Mouse (Mus musculus): ENCODE measurements at regions not wholly inside any gene's neighbourhood (a gene's known extent, or its start where the extent isn't known, plus 50 kb on each side); places are given as distances from the start of the nearest gene placed in this dataset.

- Histone ChIP-seq H3K79me2 (ENCODE audit: control insufficient read depth, insufficient read depth, low read length, poor library complexity) (no peaks in the 10 kb centered on the region), H3K4me3 (ENCODE audit: control insufficient read depth in 1 of 2, insufficient read depth in 1 of 2, low read depth in 2 of 2, low read length in 2 of 2) (no peak overlapping the region), H3K9ac (ENCODE audit: control insufficient read depth, low read depth, low read length, poor library complexity, severe bottlenecking) (no peak overlapping the region), H3K9me3 (replicated peaks; ENCODE audit: insufficient read depth, low read length) (no peaks in the 10 kb centered on the region), H3K36me3 (ENCODE audit: control insufficient read depth in 1 of 2, insufficient read depth in 2 of 2, low read length in 2 of 2) (no peaks in the 10 kb centered on the region), H3K4me1 (ENCODE audit: control insufficient read depth in 1 of 2, insufficient read depth in 2 of 2, low read length in 2 of 2) (no peaks in the 10 kb centered on the region), H3K27me3 (ENCODE audit: control insufficient read depth in 1 of 2, insufficient read depth in 2 of 2, low read length in 2 of 2) (no peaks in the 10 kb centered on the region), H3K27ac (ENCODE audit: control insufficient read depth, low read depth, low read length) (no peak overlapping the region)
- DNase-seq (ENCODE audit: low read depth, low spot score) = no peak
- TF ChIP-seq ZNF384 (IDR thresholded peaks at IDR 0.05; ENCODE audit: low read depth, low read length) = no peak
- no peak for TF ChIP-seq SMC3 (IDR thresholded peaks at IDR 0.05; ENCODE audit: low read depth, low read length)
- no peak for TF ChIP-seq TAL1 (IDR thresholded peaks at IDR 0.05; ENCODE audit: low read length)
- no peak for TF ChIP-seq POLR2AphosphoS2 (IDR thresholded peaks at IDR 0.05; ENCODE audit: low read length)
- TF ChIP-seq GABPA (IDR thresholded peaks at IDR 0.05; ENCODE audit: low read depth, low read length) = no peak
- no peak for TF ChIP-seq MAZ (IDR thresholded peaks at IDR 0.05; ENCODE audit: low read depth, low read length)
- TF ChIP-seq ELF1 (IDR thresholded peaks at IDR 0.05; ENCODE audit: low read depth, low read length) = no peak
- TF ChIP-seq ZMIZ1 (IDR thresholded peaks at IDR 0.05; ENCODE audit: low read depth, low read length) = no peak
- TF ChIP-seq CHD1 (IDR thresholded peaks at IDR 0.05; ENCODE audit: low read depth, low read length) = no peak
- TF ChIP-seq TBP (IDR thresholded peaks at IDR 0.05; ENCODE audit: low read depth, low read length) = no peak
These were observed 534.9 kb upstream of the Cblb start for GRCm38 (mm10) chr16:51496096-51496495.

DNA sequence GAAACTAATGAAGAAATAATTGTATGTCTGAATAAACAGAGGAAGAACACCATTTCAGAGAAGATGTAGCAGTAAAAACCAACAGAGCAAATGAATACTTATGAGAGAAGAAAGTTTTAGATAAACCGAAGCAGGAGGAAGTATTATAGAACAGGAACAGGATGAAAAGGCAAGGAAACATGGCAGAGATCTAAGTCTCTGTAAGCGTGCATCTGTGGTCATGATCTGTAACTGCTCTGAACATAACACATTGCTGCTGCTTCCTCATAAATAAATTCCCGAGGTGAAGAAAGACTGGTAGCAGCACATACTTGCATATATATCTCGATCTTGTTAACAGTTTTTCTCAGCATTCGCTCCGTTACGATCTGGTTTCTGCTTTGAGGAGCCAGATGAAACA is 533.2 kb upstream of the Cblb start:
- Histone ChIP-seq H3K36me3 (ENCODE audit: control insufficient read depth in 1 of 2, insufficient read depth in 2 of 2, low read length in 2 of 2) (no peaks in the 10 kb centered on the region), H3K27ac (ENCODE audit: control insufficient read depth, low read depth, low read length) (no peak overlapping the region), H3K4me1 (ENCODE audit: control insufficient read depth in 1 of 2, insufficient read depth in 2 of 2, low read length in 2 of 2) (no peaks in the 10 kb centered on the region), H3K79me2 (ENCODE audit: control insufficient read depth, insufficient read depth, low read length, poor library complexity) (no peaks in the 10 kb centered on the region), H3K27me3 (ENCODE audit: control insufficient read depth in 1 of 2, insufficient read depth in 2 of 2, low read length in 2 of 2) (no peaks in the 10 kb centered on the region), H3K9me3 (replicated peaks; ENCODE audit: insufficient read depth, low read length) (no peaks in the 10 kb centered on the region), H3K4me3 (ENCODE audit: control insufficient read depth in 1 of 2, insufficient read depth in 1 of 2, low read depth in 2 of 2, low read length in 2 of 2) (no peak overlapping the region), H3K9ac (ENCODE audit: control insufficient read depth, low read depth, low read length, poor library complexity, severe bottlenecking) (no peak overlapping the region)
- no peak for DNase-seq (ENCODE audit: low read depth, low spot score)
- TF ChIP-seq POLR2A (IDR thresholded peaks at IDR 0.05; ENCODE audit: control insufficient read depth in 1 of 2, insufficient read depth in 1 of 2, low read depth in 1 of 2, low read length in 2 of 2, poor library complexity in 1 of 2) (no peak), RCOR1 (IDR thresholded peaks at IDR 0.05; ENCODE audit: low read depth, low read length) (no peak), MYC (IDR thresholded peaks at IDR 0.05; ENCODE audit: low read depth, low read length) (no peak), BHLHE40 (IDR thresholded peaks at IDR 0.05; ENCODE audit: borderline replicate concordance, low read depth, low read length) (no peak), POLR2AphosphoS5 (IDR thresholded peaks at IDR 0.05; ENCODE audit: borderline replicate concordance, low read depth, low read length) (no peak), ZMIZ1 (IDR thresholded peaks at IDR 0.05; ENCODE audit: low read depth, low read length) (no peak), SMC3 (IDR thresholded peaks at IDR 0.05; ENCODE audit: low read depth, low read length) (no peak), JUND (IDR thresholded peaks at IDR 0.05; ENCODE audit: low read depth, low read length) (no peak), UBTF (IDR thresholded peaks at IDR 0.05; ENCODE audit: borderline replicate concordance, insufficient read depth, low read depth, low read length) (no peak), RAD21 (IDR thresholded peaks at IDR 0.05; ENCODE audit: low read depth, low read length) (no peak), CHD2 (IDR thresholded peaks at IDR 0.05; ENCODE audit: low read length) (no peak), E2F4 (IDR thresholded peaks at IDR 0.05; ENCODE audit: borderline replicate concordance, low read depth, low read length) (no peak), ZNF384 (IDR thresholded peaks at IDR 0.05; ENCODE audit: low read depth, low read length) (no peak), NELFE (IDR thresholded peaks at IDR 0.05; ENCODE audit: low read depth, low read length) (no peak)
